Mouse (Mus musculus) mammary gland, adult 2 months (tissue): ENCODE data around the gene Olfr507. TPM values are rescaled to one million over a fixed set of nuclear protein-coding genes. Genes with fewer than 3 reads are reported as not detected.

ENCODE experiments used
- polyA plus RNA-seq: library from polyadenylated mRNA; depleted of rRNA; stranded (reverse); fragments of >200 nt; gene quantifications from 2 replicates; pipeline ENCODE4 v1.2.3, GENCODE M21; 2012; ENCODE audit warnings: low replicate concordance; rRNA removed

The Olfr507 gene
- not detected in 2 replicates for polyA plus RNA-seq

DNA sequence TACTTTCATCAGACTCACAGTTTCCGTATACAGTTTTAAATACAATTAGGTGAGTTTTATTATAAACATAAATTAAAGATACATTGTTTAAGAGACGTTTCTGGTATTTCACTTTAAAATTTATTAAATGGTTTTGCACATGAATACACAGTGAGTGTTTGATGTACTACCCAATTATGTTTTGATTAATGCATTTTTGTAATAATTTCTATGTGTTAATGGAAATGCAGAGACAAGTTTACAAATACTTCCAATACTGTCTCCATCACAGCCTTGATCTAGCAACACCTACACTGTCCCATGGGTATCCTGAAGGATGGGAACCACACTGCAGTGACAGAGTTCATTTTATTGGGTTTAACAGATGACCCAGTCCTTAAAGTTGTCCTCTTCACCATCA lies at the start of gene Olfr507:
Olfr507 (plus strand) TSS at position 301 of the 400 bp plus-strand sequence.

DNA sequence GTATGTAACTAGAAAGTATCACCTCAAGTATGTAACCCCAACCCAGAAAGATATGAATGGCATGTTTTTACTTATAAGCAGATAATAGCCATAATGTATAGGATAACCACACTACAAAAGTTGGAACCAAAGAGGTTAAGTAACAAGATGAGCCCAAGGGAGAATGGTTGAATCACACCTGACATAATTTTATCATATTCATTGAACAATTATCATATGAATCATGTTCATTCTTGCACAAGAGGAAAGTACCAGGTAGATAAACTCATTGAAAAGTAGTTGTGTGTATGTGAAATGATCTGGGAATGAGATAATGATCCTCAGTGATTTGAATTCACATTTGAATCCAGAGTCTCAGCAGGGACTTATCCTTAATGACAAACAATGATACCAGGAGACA lies 11.1 kb upstream of the Olfr507 start, which contains the start of gene Olfr506:
Olfr506 (plus strand) TSS at position 301 of the 400 bp plus-strand sequence.

DNA sequence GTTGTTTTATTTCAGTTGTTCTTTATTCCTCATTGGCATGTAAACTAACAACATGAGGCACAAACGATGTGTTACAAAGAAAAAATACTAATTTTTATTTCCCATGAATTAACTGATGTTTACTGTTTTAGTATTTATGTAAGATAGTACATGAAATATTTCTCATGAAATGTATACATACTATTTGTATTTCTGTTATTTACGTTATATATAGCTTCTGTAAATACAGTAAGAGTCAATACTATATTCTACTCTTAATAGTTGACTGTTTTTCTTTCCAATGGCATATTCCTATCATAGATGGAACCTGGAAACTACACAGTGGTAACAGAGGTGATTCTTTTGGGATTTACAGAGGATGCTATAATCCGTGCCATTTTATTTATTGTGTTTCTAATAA lies 8.1 kb downstream of the Olfr507 start, which contains the start of gene Olfr508:
Olfr508 (plus strand) TSS at position 301 of the 400 bp plus-strand sequence.

DNA sequence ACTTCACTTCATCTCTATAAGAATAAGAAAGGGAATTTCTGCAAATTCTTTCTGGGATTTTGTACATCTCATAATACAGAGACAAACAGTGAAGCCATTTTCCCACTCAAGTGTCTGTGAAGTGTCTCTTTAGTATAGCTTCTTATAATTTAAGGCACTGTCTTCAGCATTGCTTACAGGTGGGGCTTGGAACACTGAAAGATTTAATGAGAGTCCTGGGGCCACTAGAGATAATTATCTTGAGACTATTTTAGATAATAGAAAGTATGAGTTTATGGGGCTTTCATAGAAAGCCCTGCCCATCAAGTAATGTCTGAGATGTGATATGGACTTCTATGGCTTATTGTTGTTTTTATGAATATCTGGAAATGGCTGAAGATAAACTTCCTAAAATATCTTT lies 30.2 kb downstream of the Olfr507 start, which contains the start of gene Olfr509:
Olfr509 (minus strand) TSS at position 101 of the 400 bp plus-strand sequence.

DNA sequence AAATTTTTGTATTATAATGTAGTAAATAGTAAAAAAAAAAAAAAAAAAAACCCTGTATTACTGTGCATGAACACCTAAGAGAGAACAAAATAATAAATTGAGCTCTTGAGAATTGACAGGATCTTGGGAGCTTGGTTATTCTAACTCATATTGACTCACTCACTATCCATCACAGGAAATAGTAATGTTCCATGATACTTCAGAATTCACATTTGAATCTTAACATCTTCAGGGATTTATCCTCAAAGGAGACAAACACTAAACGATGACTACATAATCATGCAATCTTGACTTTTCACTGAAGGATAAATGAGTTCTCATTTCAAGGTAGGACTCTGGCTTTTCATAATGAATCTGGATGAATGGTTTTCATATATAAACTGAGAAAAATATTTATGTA lies 44.5 kb downstream of the Olfr507 start, which contains the start of gene Olfr510:
Olfr510 (plus strand) TSS at position 301 of the 400 bp plus-strand sequence.

Other genes starting within 250 kb of the Olfr507 start
- gene Olfr495, start 228.6 kb upstream of the Olfr507 start, polyA plus RNA-seq = not detected in 2 replicates
- not detected in 2 replicates for gene Olfr497, start 201.4 kb upstream of the Olfr507 start, polyA plus RNA-seq
- gene Olfr498, start 156.5 kb upstream of the Olfr507 start, polyA plus RNA-seq = not detected in 2 replicates
- not detected in 2 replicates for gene Olfr502, start 96.7 kb upstream of the Olfr507 start, polyA plus RNA-seq
- not detected in 2 replicates for gene Olfr503, start 77.3 kb upstream of the Olfr507 start, polyA plus RNA-seq
- gene Olfr504, start 56.0 kb upstream of the Olfr507 start, polyA plus RNA-seq = not detected in 2 replicates
- not detected in 2 replicates for gene Olfr506, start 11.0 kb upstream of the Olfr507 start, polyA plus RNA-seq
- gene Olfr508, start 8.2 kb downstream of the Olfr507 start, polyA plus RNA-seq = not detected in 2 replicates
- gene Olfr509, start 30.1 kb downstream of the Olfr507 start, polyA plus RNA-seq = not detected in 2 replicates
- gene Olfr510, start 44.6 kb downstream of the Olfr507 start, polyA plus RNA-seq = not detected in 2 replicates
- not detected in 2 replicates for gene Olfr512, start 91.5 kb downstream of the Olfr507 start, polyA plus RNA-seq
- gene Olfr513, start 129.2 kb downstream of the Olfr507 start, polyA plus RNA-seq = not detected in 2 replicates
- not detected in 2 replicates for gene Olfr514, start 204.2 kb downstream of the Olfr507 start, polyA plus RNA-seq
- gene Olfr516, start 228.7 kb downstream of the Olfr507 start, polyA plus RNA-seq = not detected in 2 replicates